ENCODE assay signal across 9 mouse cellular contexts in the genomic region with DNA sequence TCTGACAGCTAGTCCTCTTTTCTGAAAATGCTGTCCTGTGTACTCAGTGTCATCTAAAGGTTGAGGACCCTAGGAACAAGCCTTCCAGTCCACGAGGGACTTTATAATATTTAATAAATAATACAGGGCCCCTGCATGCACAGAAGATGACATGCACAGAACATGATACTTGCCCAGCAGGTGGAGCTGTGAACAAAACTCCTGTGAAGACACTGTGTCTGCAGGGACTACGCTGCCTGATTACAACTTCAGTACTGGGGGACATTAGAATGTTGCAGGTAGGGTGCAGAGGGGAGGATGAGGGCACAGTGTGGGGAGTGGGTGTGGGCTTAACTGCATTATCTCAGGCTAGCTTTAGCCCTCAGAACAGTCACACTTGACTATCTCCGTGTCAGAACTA. TPM values are rescaled to one million over a fixed set of nuclear protein-coding genes. Genes with fewer than 3 reads are reported as not detected.
DNase-seq lines count a peak whose midpoint lies in the region; ATAC-seq lines count a peak whose summit lies in the region.
"Had no signal": no experiment of that assay in that cellular context is flagged by ENCODE, and none has a peak within 500 bp of the region (broad histone marks: within the 10 kb centered on the region; RNA-seq: fewer than 3 reads in every experiment).

No protein-coding gene starts in this region.

- DNase-seq in 416B (ENCODE audit: low read depth): peak; percentile 66
- peak; percentile 53 to 60 for DNase-seq in adrenal gland, adult 18-20 months (ENCODE audit: low spot score in 2 of 2)
- DNase-seq in embryo, embryonic 11 days: peak; percentile 74
- DNase-seq in heart, postnatal 10 days: peak; percentile 68 to 74
- peak; percentile 73 to 76 for DNase-seq in kidney, postnatal 4 days
- DNase-seq in lung, adult 18-20 months: peak; percentile 32 to 50
- DNase-seq in thymus, postnatal 36 days: peak; percentile 15 to 43

- intact Hi-C loops in heart, postnatal 10 days (cut with DNase I): loop anchor here (1.0 to 10.0 kb wide), 5 partner anchors 111 to 515 kb away; no protein-coding TSS in a partner anchor

- WGBS in neural tube, embryonic 15.5 days: 53% methylated on average over 3 of the region's 3 CpGs

- H3K9ac ChIP-seq in neural tube, embryonic 15.5 days (replicated peaks): no peak overlapping the region
- H3K9ac ChIP-seq: embryonic facial prominence, embryonic 13.5 days had no signal

- H3K4me3 ChIP-seq in neural tube, embryonic 15.5 days (replicated peaks): no peak overlapping the region
- H3K4me3 ChIP-seq: embryonic facial prominence, embryonic 13.5 days had no signal

- H3K36me3 ChIP-seq in neural tube, embryonic 15.5 days: no peaks in the 10 kb centered on the region
- H3K36me3 ChIP-seq: embryonic facial prominence, embryonic 13.5 days had no signal

- 0 out of 2 replicates have a peak, but pooled peaks cover 3% of the 10 kb centered on the region for H3K4me1 ChIP-seq in neural tube, embryonic 15.5 days
- H3K4me1 ChIP-seq: embryonic facial prominence, embryonic 13.5 days had no signal

- no peak overlapping the region for H3K27ac ChIP-seq in neural tube, embryonic 15.5 days (replicated peaks)
- H3K27ac ChIP-seq: embryonic facial prominence, embryonic 13.5 days had no signal

- peak; percentile 57; the same call in 1 of the 2 replicates for ATAC-seq in neural tube, embryonic 15.5 days (ENCODE audit: low FRiP score)

- H3K4me2 ChIP-seq in neural tube, embryonic 15.5 days: no peak overlapping the region
- H3K4me2 ChIP-seq: embryonic facial prominence, embryonic 13.5 days had no signal

- H3K9me3 ChIP-seq in neural tube, embryonic 15.5 days (replicated peaks): no peaks in the 10 kb centered on the region
- H3K9me3 ChIP-seq: embryonic facial prominence, embryonic 13.5 days had no signal

- H3K27me3 ChIP-seq in neural tube, embryonic 15.5 days (replicated peaks): no peaks in the 10 kb centered on the region
- H3K27me3 ChIP-seq: embryonic facial prominence, embryonic 13.5 days had no signal

RNA-seq across cellular contexts. Expression of gene Fgf7, which starts 28.4 kb away (rescaled TPM):
- under 1 TPM; 0.30 to 0.54 TPM for total RNA-seq in adrenal gland, adult 18-20 months (2021)
- under 1 TPM; 0.64 to 0.81 TPM for total RNA-seq in heart, postnatal 10 days (2021)
- polyA plus RNA-seq in neural tube, embryonic 15.5 days (2015; fragmentation: Nextera tagmentation; extraction: Ambion mirVana): 0.87 and 1.0 TPM in 2 replicates
